Mouse (Mus musculus) liver, adult 2 months (tissue): ENCODE measurements around the gene Fgd6. TPM values are rescaled to one million over a fixed set of nuclear protein-coding genes. Genes with fewer than 3 reads are reported as not detected.
A peak's percentile ranks its signal among the peaks of the same experiment; 100 is the strongest.

ENCODE experiments used
- DNase-seq: peaks from one replicate; pipeline ENCODE4 v3.0.0-alpha.2; 2011; ENCODE audit warnings: low read depth, low spot score; ENCODE audit errors: extremely low read depth
- H3K27ac ChIP-seq: fragments of 200-500 bp; replicated peaks from 2 replicates; pipeline ENCODE4 v1.5.1; 2012; ENCODE audit warnings: low read depth, mild to moderate bottlenecking, control low read depth, inconsistent platforms, low read length; ENCODE audit not compliant: insufficient read depth
- H3K27me3 ChIP-seq: fragments of 200-500 bp; 2 replicates; pipeline ENCODE4 v1.6.1; 2012; ENCODE audit warnings: mild to moderate bottlenecking, moderate library complexity, low read length, inconsistent platforms; ENCODE audit not compliant: control insufficient read depth, insufficient read depth
- H3K36me3 ChIP-seq: fragments of 200-500 bp; 2 replicates; pipeline ENCODE4 v1.6.1; 2012; ENCODE audit warnings: low read length, inconsistent platforms; ENCODE audit not compliant: control insufficient read depth, insufficient read depth
- H3K4me1 ChIP-seq: fragments of 200-500 bp; 2 replicates; pipeline ENCODE4 v1.6.1; 2011; ENCODE audit warnings: low read length; ENCODE audit not compliant: control insufficient read depth, insufficient read depth
- H3K4me3 ChIP-seq: fragments of 200-500 bp; 2 replicates; pipeline ENCODE4 v1.5.1; 2011; ENCODE audit warnings: low read depth, mild to moderate bottlenecking, control low read depth, low read length, moderate library complexity; ENCODE audit not compliant: insufficient read depth
- H3K79me2 ChIP-seq: fragments of 200-500 bp; 2 replicates; pipeline ENCODE4 v1.6.1; 2012; ENCODE audit warnings: inconsistent platforms, mild to moderate bottlenecking, low read length, moderate library complexity; ENCODE audit not compliant: control insufficient read depth, insufficient read depth
- H3K9ac ChIP-seq: fragments of 200-500 bp; 2 replicates; pipeline ENCODE4 v1.6.1; 2012; ENCODE audit warnings: low read depth, mild to moderate bottlenecking, control low read depth, inconsistent platforms, low read length
- CTCF ChIP-seq: fragments of 200-500 bp; IDR thresholded peaks from 2 replicates; pipeline ENCODE4 v1.5.1; 2011; ENCODE audit warnings: low read depth, low read length, control low read depth
- POLR2A ChIP-seq: fragments of 200-500 bp; IDR thresholded peaks from 2 replicates; pipeline ENCODE4 v1.6.1; 2011; ENCODE audit warnings: low read length, control low read depth; ENCODE audit not compliant: insufficient read depth; ENCODE audit errors: extremely low read depth
- WGBS: fragments of 180-500 bp; shearing (Covaris S2); methylation state at CpG from one replicate; pipeline ENCODE4 v1.1.7; 2018; 5-methylcytosine and 5-hydroxymethylcytosine counted together
- polyA plus RNA-seq: library from polyadenylated mRNA; depleted of rRNA; stranded (reverse); fragments of >200 nt; gene quantifications from 2 replicates; pipeline ENCODE4 v1.2.3, GENCODE M21; 2012
- total RNA-seq: library from RNA; depleted of rRNA; stranded (reverse); fragments of >200 nt; gene quantifications from 2 replicates; pipeline ENCODE4 v1.2.3, GENCODE M21; 2014

Fgd6 gene
- total and polyA plus RNA-seq, 2 experiments, result 4.2 to 17.2 TPM

GRCm38 (mm10) chr10:94098100-94098499 is 62.3 kb downstream of the Fgd6 start:
- TF ChIP-seq POLR2A (no peak), CTCF (no peak)
- H3K27me3 ChIP-seq, result no peaks in the 10 kb centered on the region
- peaks cover 27% of the 10 kb centered on the region for H3K36me3 ChIP-seq
- peaks cover 18% of the 10 kb centered on the region for H3K4me1 ChIP-seq
- peak overlapping the region; percentile 3 for H3K9ac ChIP-seq
- H3K4me3 ChIP-seq, result no peak overlapping the region
- peak overlapping the region; percentile 94 for H3K27ac ChIP-seq
- peak; percentile 99 for DNase-seq
- H3K79me2 ChIP-seq, result 0 out of 2 replicates have a peak, but pooled peaks cover 5% of the 10 kb centered on the region
- WGBS, result 20% methylated on average over 3 of the region's 3 CpGs

DNA sequence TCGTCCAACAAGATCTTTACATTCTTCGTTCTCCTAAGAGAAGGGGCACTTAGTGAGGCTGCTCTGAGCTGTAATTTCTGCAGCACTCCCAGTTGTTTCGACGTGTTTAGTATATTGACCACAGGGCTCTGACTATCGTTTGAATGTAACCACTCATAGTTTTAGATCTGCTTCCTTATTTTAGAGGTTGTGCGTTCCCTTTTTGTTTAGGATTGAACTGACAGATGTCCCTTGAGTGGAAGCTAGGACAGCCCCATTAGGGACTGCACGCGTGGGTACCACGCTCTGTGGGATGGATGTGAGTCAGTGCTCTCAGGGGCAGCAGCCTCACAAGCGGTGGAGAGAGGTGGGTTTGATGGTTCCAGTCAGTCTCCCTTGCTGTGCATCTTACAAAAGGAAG is 69.7 kb downstream of the Fgd6 start:
- no peak overlapping the region for H3K4me3 ChIP-seq
- no peak for DNase-seq
- TF ChIP-seq CTCF, result no peak
- TF ChIP-seq POLR2A, result no peak
- 92% methylated on average over 10 of the region's 10 CpGs for WGBS
- no peaks in the 10 kb centered on the region for H3K27me3 ChIP-seq
- no peaks in the 10 kb centered on the region for H3K79me2 ChIP-seq
- H3K9ac ChIP-seq, result no peak overlapping the region
- peaks cover 41% of the 10 kb centered on the region for H3K36me3 ChIP-seq
- peaks cover 3% of the 10 kb centered on the region; the same call in 1 of the 2 replicates for H3K4me1 ChIP-seq
- no peak overlapping the region for H3K27ac ChIP-seq

DNA sequence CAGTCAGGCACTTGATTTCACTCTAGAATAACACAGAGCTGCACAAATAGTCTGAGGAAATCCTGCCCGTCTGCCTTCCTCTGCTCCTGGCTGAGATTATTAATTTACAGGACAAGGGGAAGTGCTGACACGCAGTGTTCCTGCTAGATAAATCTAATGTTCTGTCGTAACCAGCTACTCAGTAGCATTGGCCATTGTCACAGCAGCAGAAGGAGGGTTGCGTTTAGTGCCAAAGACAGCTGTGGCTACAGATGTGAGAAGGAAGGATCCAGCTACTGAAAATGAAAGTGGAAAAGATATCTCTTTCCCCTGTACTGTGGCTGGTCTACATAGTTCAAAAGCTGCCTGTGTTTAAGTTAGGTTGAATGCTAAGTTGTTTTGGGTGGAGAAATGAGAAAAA is 71.4 kb downstream of the Fgd6 start:
- Histone ChIP-seq H3K4me3 (no peak overlapping the region), H3K79me2 (no peaks in the 10 kb centered on the region), H3K27ac (peak overlapping the region; percentile 49; the same call in 1 of the 2 replicates), H3K4me1 (peaks cover 3% of the 10 kb centered on the region; the same call in 1 of the 2 replicates), H3K27me3 (no peaks in the 10 kb centered on the region), H3K9ac (no peak overlapping the region), H3K36me3 (peaks cover 37% of the 10 kb centered on the region)
- TF ChIP-seq CTCF, result no peak
- TF ChIP-seq POLR2A, result no peak
- peak; percentile 88 for DNase-seq
- under 1% methylated on average over 4 of the region's 4 CpGs for WGBS

GRCm38 (mm10) chr10:94107607-94108006 is 71.8 kb downstream of the Fgd6 start:
- no peak overlapping the region for H3K4me3 ChIP-seq
- no peaks in the 10 kb centered on the region for H3K27me3 ChIP-seq
- TF ChIP-seq POLR2A (no peak), CTCF (no peak)
- peak overlapping the region; percentile 31 for H3K27ac ChIP-seq
- no peaks in the 10 kb centered on the region for H3K79me2 ChIP-seq
- H3K36me3 ChIP-seq, result peaks cover 38% of the 10 kb centered on the region
- no peak overlapping the region for H3K9ac ChIP-seq
- DNase-seq, result no peak
- WGBS, result 79% methylated on average over 7 of the region's 7 CpGs
- peaks cover 3% of the 10 kb centered on the region; the same call in 1 of the 2 replicates for H3K4me1 ChIP-seq

GRCm38 (mm10) chr10:94108791-94109190 is 73.0 kb downstream of the Fgd6 start:
- Histone ChIP-seq H3K9ac (no peak overlapping the region), H3K4me3 (no peak overlapping the region), H3K79me2 (no peaks in the 10 kb centered on the region), H3K27ac (no peak overlapping the region), H3K27me3 (no peaks in the 10 kb centered on the region), H3K36me3 (peaks cover 33% of the 10 kb centered on the region), H3K4me1 (peaks cover 3% of the 10 kb centered on the region; the same call in 1 of the 2 replicates)
- WGBS, result 91% methylated on average over 6 of the region's 6 CpGs
- TF ChIP-seq CTCF (no peak), POLR2A (no peak)
- DNase-seq, result no peak

DNA sequence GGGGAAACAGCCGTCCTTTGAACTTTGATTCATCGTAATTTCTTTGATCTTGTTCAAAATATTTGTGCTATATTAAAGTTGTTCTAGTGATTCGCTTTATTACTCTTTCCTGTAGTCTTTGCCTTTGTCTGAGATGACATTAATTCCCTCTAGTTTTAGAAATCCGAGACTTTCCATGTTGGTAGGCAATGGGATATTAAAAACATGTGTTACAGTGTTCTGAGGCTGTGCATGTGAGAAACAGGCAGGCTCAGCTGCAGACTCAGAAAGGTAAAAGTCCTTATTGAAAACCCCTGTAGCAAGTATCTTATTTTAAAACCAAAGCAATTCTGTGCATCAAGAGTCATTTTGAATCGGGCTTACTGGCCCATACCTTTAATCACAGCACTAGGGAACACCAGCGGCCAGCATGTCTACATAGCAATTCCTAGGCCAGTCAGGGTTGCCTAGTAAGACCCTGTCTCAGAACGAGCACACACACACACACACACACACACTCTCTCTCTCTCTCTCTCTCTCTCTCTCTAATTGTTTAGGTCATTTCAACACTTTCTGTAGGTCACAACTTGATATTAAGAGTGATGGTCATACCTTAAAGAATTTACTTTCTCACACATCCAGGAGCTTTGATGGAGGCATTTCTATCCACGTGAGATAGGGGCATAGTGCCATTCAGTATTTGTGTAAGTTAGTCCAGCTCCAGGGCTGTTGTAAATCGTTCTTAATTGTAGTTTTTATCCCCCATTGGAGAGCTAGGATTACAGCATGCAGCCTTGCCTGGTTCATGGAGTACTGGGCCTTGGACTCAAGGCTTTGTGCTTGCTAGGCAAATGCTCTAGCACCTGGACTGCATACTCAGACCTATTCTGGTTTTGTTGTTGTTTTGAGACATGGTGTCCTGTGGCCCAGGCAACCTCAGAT is 75.3 kb downstream of the Fgd6 start:
- 84% methylated on average over 9 of the region's 9 CpGs for WGBS
- Histone ChIP-seq H3K4me1 (peaks cover 10% of the 10 kb centered on the region), H3K27ac (no peak overlapping the region), H3K36me3 (peaks cover 20% of the 10 kb centered on the region), H3K27me3 (no peaks in the 10 kb centered on the region), H3K4me3 (no peak overlapping the region), H3K79me2 (no peaks in the 10 kb centered on the region), H3K9ac (no peak overlapping the region)
- no peak for TF ChIP-seq POLR2A
- no peak for TF ChIP-seq CTCF
- no peak for DNase-seq
